18 mouse cellular contexts compared by ENCODE assay signal in the genomic region with DNA sequence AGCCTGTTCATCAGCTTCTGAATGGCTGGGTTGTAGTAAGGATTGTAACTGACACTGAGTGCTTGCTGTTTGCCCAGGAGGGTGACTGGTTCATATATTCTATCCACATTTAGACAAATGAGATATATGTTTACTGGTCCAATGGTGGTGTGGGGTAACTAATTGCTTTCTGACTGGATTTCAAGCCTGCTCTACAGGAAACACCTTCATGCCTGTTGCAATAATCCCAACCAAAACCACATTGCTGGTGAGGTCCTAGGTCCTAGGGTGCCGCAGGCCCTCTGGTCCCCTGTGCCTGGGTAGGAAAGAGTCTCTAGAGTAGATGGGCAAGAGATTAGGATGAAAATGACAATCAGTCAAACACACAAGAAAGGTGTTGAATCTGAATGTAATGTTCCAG.
"Had no signal": no experiment of that assay in that cellular context is flagged by ENCODE, and none has a peak within 500 bp of the region (broad histone marks: within the 10 kb centered on the region; RNA-seq: fewer than 3 reads in every experiment).

No protein-coding gene starts in this region.

- H3K36me3 ChIP-seq: kidney, embryonic 15.5 days; limb, embryonic 10.5 days; limb, embryonic 13.5 days; liver, embryonic 13.5 days; stomach, embryonic 15.5 days had no signal

- H3K27me3 ChIP-seq: kidney, embryonic 15.5 days; limb, embryonic 13.5 days; liver, embryonic 13.5 days; stomach, embryonic 15.5 days had no signal

- H3K9me3 ChIP-seq: kidney, embryonic 15.5 days; limb, embryonic 10.5 days; limb, embryonic 13.5 days; liver, embryonic 13.5 days; stomach, embryonic 15.5 days had no signal

- ATAC-seq: lung, postnatal 0 days had no signal

- DNase-seq: kidney, adult 11 months; kidney, adult 8-10 months; kidney, postnatal 10 days; kidney, postnatal 36 days; liver, embryonic 13.5 days; lung, embryonic 14.5 days; midbrain, embryonic 14.5 days; retina, postnatal 1 day; right cerebral cortex, postnatal 25 days; spleen, adult 18-20 months; thymus, postnatal 36 days had no signal

- H3K4me3 ChIP-seq: kidney, embryonic 15.5 days; limb, embryonic 10.5 days; limb, embryonic 13.5 days; liver, embryonic 13.5 days; stomach, embryonic 15.5 days had no signal

- H3K4me2 ChIP-seq: kidney, embryonic 15.5 days; limb, embryonic 13.5 days; liver, embryonic 13.5 days; lung, embryonic 14.5 days; midbrain, embryonic 11.5 days; stomach, embryonic 15.5 days had no signal

- H3K9ac ChIP-seq: kidney, embryonic 15.5 days; limb, embryonic 13.5 days; liver, embryonic 13.5 days; lung, embryonic 14.5 days; stomach, embryonic 15.5 days had no signal

- H3K27ac ChIP-seq: kidney, embryonic 15.5 days; limb, embryonic 10.5 days; limb, embryonic 13.5 days; liver, embryonic 13.5 days; macrophage; stomach, embryonic 15.5 days had no signal
